Mouse (Mus musculus) adrenal gland, postnatal 14 days (tissue): ENCODE measurements around the gene Elf2. TPM values are rescaled to one million over a fixed set of nuclear protein-coding genes. Genes with fewer than 3 reads are reported as not detected.
A peak's percentile ranks its signal among the peaks of the same experiment; 100 is the strongest.

Experiments
- DNase-seq: peaks from one replicate; pipeline ENCODE4 v3.0.0; 2021; ENCODE audit warnings: mixed read lengths
- microRNA-seq, 2 experiments: library from miRNA; unstranded; fragments of <30 nt; microRNA quantifications; one replicate each; pipeline ENCODE4 v1.2.0; 2021
- total RNA-seq: library from RNA; stranded (reverse); gene quantifications from 2 replicates; pipeline ENCODE4 v1.2.3, GENCODE M21; 2021

Gene Elf2
- total RNA-seq, 1 experiment from 2014 or later = 88.4 TPM

DNA sequence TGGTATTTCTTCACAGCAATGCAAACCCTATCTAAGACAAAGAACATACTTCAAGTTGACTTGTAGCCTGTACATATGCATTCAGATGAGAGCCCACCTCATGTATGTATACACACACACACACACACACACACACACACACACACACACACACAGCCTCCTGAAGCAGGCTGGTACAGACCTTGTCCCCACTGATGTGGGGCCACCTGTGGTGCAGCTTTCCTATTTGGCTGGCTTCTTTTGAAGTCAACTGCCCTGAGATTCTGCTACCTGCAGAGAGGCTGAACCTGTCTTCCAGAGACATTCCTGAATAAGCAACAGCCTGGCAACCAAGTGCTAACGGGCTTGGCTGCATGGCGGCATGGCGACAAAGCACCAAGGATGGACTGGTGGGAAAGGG lies 130.0 kb downstream of the Elf2 start:
- no peak for DNase-seq

- DNase-seq = peak; percentile 38
Measured at GRCm38 (mm10) chr3:51209503-51210314, 130.8 kb downstream of the Elf2 start.

GRCm38 (mm10) chr3:51208633-51209032 lies 131.8 kb downstream of the Elf2 start:
- DNase-seq = no peak

GRCm38 (mm10) chr3:51206521-51206920 lies 133.9 kb downstream of the Elf2 start:
- no peak for DNase-seq

- DNase-seq = no peak
Measured at GRCm38 (mm10) chr3:51204897-51205296, 135.6 kb downstream of the Elf2 start.

GRCm38 (mm10) chr3:51204441-51204840 lies 136.0 kb downstream of the Elf2 start:
- DNase-seq = no peak

DNA sequence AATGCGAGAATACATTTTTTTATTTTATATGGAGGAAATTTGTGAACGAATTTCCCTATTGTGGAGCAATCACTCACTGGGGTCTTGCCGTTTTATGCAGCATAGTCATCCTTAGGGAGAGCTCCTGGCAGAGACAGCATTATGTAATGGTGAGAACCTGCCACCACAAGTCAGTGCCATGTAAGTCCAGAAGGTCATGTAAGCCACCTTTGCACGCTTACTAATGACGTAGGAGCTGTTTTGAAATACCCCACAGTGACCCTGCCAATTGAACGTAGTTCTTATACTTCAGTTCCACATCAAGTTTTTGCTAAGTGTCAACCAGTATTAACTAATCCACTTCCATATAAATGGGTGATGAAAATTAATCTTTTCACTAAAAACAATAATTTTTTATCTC lies 136.6 kb downstream of the Elf2 start:
- no peak for DNase-seq

Small RNA genes within 50 kb of the gene (microRNA-seq; reads per million reads assigned to microRNA genes)
- gene Gm24282 = 0 reads per million in 2 experiments

Other genes starting within 250 kb of the Elf2 start
- 28.7 and 44.7 TPM in 2 replicates for gene Noct, start 116.2 kb downstream of the Elf2 start, total RNA-seq
- 308 and 324 TPM in 2 replicates for gene Mgarp, start 56.1 kb upstream of the Elf2 start, total RNA-seq
- 888 and 904 TPM in 2 replicates for gene Ndufc1, start 68.3 kb upstream of the Elf2 start, total RNA-seq
- gene Naa15, start 74.5 kb upstream of the Elf2 start, total RNA-seq = 47.8 and 50.1 TPM in 2 replicates
- gene Rab33b, start 143.3 kb upstream of the Elf2 start, total RNA-seq = 13.1 TPM in 2 replicates
- gene Setd7, start 220.2 kb upstream of the Elf2 start, total RNA-seq = 33.5 and 47.5 TPM in 2 replicates